Mouse (Mus musculus) ES-E14 (cell line): ENCODE measurements around the gene Actl7b. TPM values are rescaled to one million over a fixed set of nuclear protein-coding genes. Genes with fewer than 3 reads are reported as not detected.

Experiments
- DNase-seq: peaks from one replicate; pipeline ENCODE4 v3.0.0-alpha.2; 2013; ENCODE audit warnings: low read depth, low spot score
- H3K27ac ChIP-seq: 2 replicates; pipeline ENCODE4 v1.5.1; 2012; ENCODE audit warnings: low read depth, mild to moderate bottlenecking, low read length, moderate library complexity, mixed read lengths; ENCODE audit not compliant: poor library complexity, insufficient read depth, severe bottlenecking
- H3K36me3 ChIP-seq: 2 replicates; pipeline ENCODE4 v1.6.1; 2012; ENCODE audit warnings: mild to moderate bottlenecking, low read length, moderate library complexity, mixed read lengths; ENCODE audit not compliant: control insufficient read depth, poor library complexity, insufficient read depth, severe bottlenecking
- H3K4me1 ChIP-seq, 2 experiments: fragments of 150-350 bp in 1 of 2; sonication (generic) in 1 of 2; 2 replicates each; pipeline ENCODE4 v1.6.1; 2012; ENCODE audit warnings: low read length in 2 of 2, mild to moderate bottlenecking in 1 of 2, mixed read lengths in 1 of 2; ENCODE audit not compliant: control insufficient read depth in 2 of 2, insufficient read depth in 2 of 2, poor library complexity in 1 of 2
- H3K4me3 ChIP-seq, 2 experiments: fragments of 150-350 bp in 1 of 2; sonication (generic) in 1 of 2; 2 replicates each; pipeline ENCODE4 v1.5.1; 2012; ENCODE audit warnings: low read length in 2 of 2, low read depth in 1 of 2, mild to moderate bottlenecking in 1 of 2, mixed read lengths in 1 of 2; ENCODE audit not compliant: insufficient read depth in 1 of 2, poor library complexity in 1 of 2, severe bottlenecking in 1 of 2
- H3K9ac ChIP-seq: 2 replicates; pipeline ENCODE4 v1.6.1; 2012; ENCODE audit warnings: low read depth, mild to moderate bottlenecking, low read length, mixed read lengths; ENCODE audit not compliant: poor library complexity, insufficient read depth, severe bottlenecking
- H3K9me3 ChIP-seq: fragments of 150-350 bp; sonication (generic); 2 replicates; pipeline ENCODE4 v1.6.1; 2012; ENCODE audit warnings: low read depth, mild to moderate bottlenecking, low read length; ENCODE audit not compliant: control insufficient read depth, insufficient read depth
- CHD2 ChIP-seq: IDR thresholded peaks from 2 replicates; pipeline ENCODE4 v1.6.1; 2014; ENCODE audit warnings: mild to moderate bottlenecking, low read depth, low read length, inconsistent platforms
- HCFC1 ChIP-seq: IDR thresholded peaks from 2 replicates; pipeline ENCODE4 v1.6.1; 2012; ENCODE audit warnings: low read length, inconsistent platforms, borderline replicate concordance; ENCODE audit not compliant: insufficient read depth
- MAFK ChIP-seq: IDR thresholded peaks from 2 replicates; pipeline ENCODE4 v1.6.1; 2014; ENCODE audit warnings: mild to moderate bottlenecking, low read depth, low read length, inconsistent platforms; ENCODE audit not compliant: insufficient read depth
- ZC3H11A ChIP-seq: IDR thresholded peaks from 2 replicates; pipeline ENCODE4 v1.6.1; 2012; ENCODE audit warnings: low read depth, mild to moderate bottlenecking, inconsistent platforms, low read length, borderline replicate concordance
- ZNF384 ChIP-seq: IDR thresholded peaks from 2 replicates; pipeline ENCODE4 v1.6.1; 2012; ENCODE audit warnings: low read depth, low read length, inconsistent platforms
- in situ Hi-C, 2 experiments: fragments of 600-800 bp; cut with MboI; formaldehyde crosslinking; loops; one replicate each; pipeline ENCODE4 v1.15.1; 2025; ENCODE audit warnings: low sequenced_read_pairs in 2 of 2, inconsistent platforms in 1 of 2; ENCODE audit not compliant: unreplicated experiment in 2 of 2
- total RNA-seq: library from RNA; depleted of rRNA; stranded (reverse); fragments of 300-350 nt; gene quantifications from 2 replicates; pipeline ENCODE4 v1.2.3, GENCODE M21; 2012; rRNA removed

Gene Actl7b
- total RNA-seq = 1.1 and 3.5 TPM in 2 replicates

GRCm38 (mm10) chr4:56741041-56741493 lies at the start of gene Actl7b:
Gene Actl7b (minus strand): TSS chr4:56741443.
- peaks cover 0 to 3% of the 10 kb centered on the region in 2 experiments; a peak in 1 of 4 replicates for H3K4me1 ChIP-seq
- no peaks in the 10 kb centered on the region for H3K9me3 ChIP-seq
- H3K9ac ChIP-seq = no peak within 1 kb of the TSS
- no peak for DNase-seq
- in situ Hi-C loops = no loop called here
- no peak for TF ChIP-seq CHD2
- no peak for TF ChIP-seq ZC3H11A
- TF ChIP-seq ZNF384 = no peak
- TF ChIP-seq HCFC1 = no peak
- TF ChIP-seq MAFK = no peak
- H3K27ac ChIP-seq = no peak within 1 kb of the TSS
- peaks cover 10% of the 10 kb centered on the region; the same call in 1 of the 2 replicates for H3K36me3 ChIP-seq
- H3K4me3 ChIP-seq = peak within 1 kb of the TSS; percentile 47 to 59; a peak in 3 of 4 replicates

- no peaks in the 10 kb centered on the region for H3K4me1 ChIP-seq
- peaks cover 61% of the 10 kb centered on the region for H3K36me3 ChIP-seq
- H3K27ac ChIP-seq = no peak overlapping the region
- TF ChIP-seq ZNF384 = no peak
- no peak for TF ChIP-seq HCFC1
- no peak for TF ChIP-seq ZC3H11A
- no peak for TF ChIP-seq MAFK
- TF ChIP-seq CHD2 = no peak
- no peak for DNase-seq
- no peaks in the 10 kb centered on the region for H3K9me3 ChIP-seq
- no peak overlapping the region for H3K9ac ChIP-seq
- H3K4me3 ChIP-seq = no peak overlapping the region
- in situ Hi-C loops = no loop called here
Measured at GRCm38 (mm10) chr4:56771065-56771464, 29.8 kb upstream of the Actl7b start.

- H3K9me3 ChIP-seq = no peaks in the 10 kb centered on the region
- no peak for TF ChIP-seq MAFK
- no peak for TF ChIP-seq ZC3H11A
- no peak for TF ChIP-seq ZNF384
- TF ChIP-seq CHD2 = no peak
- TF ChIP-seq HCFC1 = no peak
- in situ Hi-C loops = no loop called here
- H3K36me3 ChIP-seq = peaks cover 55% of the 10 kb centered on the region
- no peak overlapping the region for H3K4me3 ChIP-seq
- H3K9ac ChIP-seq = no peak overlapping the region
- no peak for DNase-seq
- no peaks in the 10 kb centered on the region for H3K4me1 ChIP-seq
- H3K27ac ChIP-seq = no peak overlapping the region
Measured at GRCm38 (mm10) chr4:56768913-56769312, 27.7 kb upstream of the Actl7b start.

GRCm38 (mm10) chr4:56767861-56768284 lies 26.6 kb upstream of the Actl7b start:
- Histone ChIP-seq H3K36me3 (peaks cover 49% of the 10 kb centered on the region), H3K9ac (no peak overlapping the region), H3K4me3 (no peak overlapping the region), H3K27ac (no peak overlapping the region), H3K9me3 (no peaks in the 10 kb centered on the region), H3K4me1 (no peaks in the 10 kb centered on the region)
- in situ Hi-C loops = no loop called here
- TF ChIP-seq CHD2 = no peak
- TF ChIP-seq ZC3H11A = no peak
- DNase-seq = no peak

- H3K36me3 ChIP-seq = peaks cover 48% of the 10 kb centered on the region
- no peaks in the 10 kb centered on the region for H3K9me3 ChIP-seq
- no peak overlapping the region for H3K9ac ChIP-seq
- no peak overlapping the region for H3K4me3 ChIP-seq
- no peak overlapping the region for H3K27ac ChIP-seq
- TF ChIP-seq CHD2 = no peak
- TF ChIP-seq ZNF384 = no peak
- no peak for TF ChIP-seq ZC3H11A
- TF ChIP-seq HCFC1 = no peak
- TF ChIP-seq MAFK = no peak
- in situ Hi-C loops = no loop called here
- no peaks in the 10 kb centered on the region for H3K4me1 ChIP-seq
- DNase-seq = no peak
Measured at GRCm38 (mm10) chr4:56757693-56758092, 16.4 kb upstream of the Actl7b start.
